Mouse (Mus musculus): Measurements from ENCODE around the gene Zfp536.

- TF ChIP-seq CTCF (IDR thresholded peaks at IDR 0.05; ENCODE audit: extremely low read depth, insufficient read length, insufficient replicate concordance, low read depth, low read length): no peak
- no peak for TF ChIP-seq POLR2A (IDR thresholded peaks at IDR 0.05; ENCODE audit: low read depth, low read length)
Measured at GRCm38 (mm10) chr7:37737191-37737590, 36.2 kb downstream of the Zfp536 start.
